Mouse (Mus musculus): Measurements from ENCODE around the gene Rnf31. TPM values are rescaled to one million over a fixed set of nuclear protein-coding genes. Genes with fewer than 3 reads are reported as not detected.

Rnf31 gene
- total RNA-seq, 2 experiments from 2014 or later: 19.8 to 21.9 TPM

- peak; percentile 35 for ATAC-seq (replicated peaks; ENCODE audit: poor library complexity, severe bottlenecking)
Measured at GRCm38 (mm10) chr14:55576376-55576775, 15.1 kb upstream of the Rnf31 start.

- ATAC-seq (replicated peaks; ENCODE audit: poor library complexity, severe bottlenecking): peak; percentile 85
Measured at GRCm38 (mm10) chr14:55577871-55578667, 13.4 kb upstream of the Rnf31 start, which contains the start of gene Psme1. Psme1 (plus strand) TSS chr14:55578123.

GRCm38 (mm10) chr14:55578668-55579269 is 12.7 kb upstream of the Rnf31 start:
- no peak for ATAC-seq (replicated peaks; ENCODE audit: poor library complexity, severe bottlenecking)

GRCm38 (mm10) chr14:55579511-55580496 is 11.7 kb upstream of the Rnf31 start:
- no peak for ATAC-seq (replicated peaks; ENCODE audit: poor library complexity, severe bottlenecking)

- no peak for ATAC-seq (replicated peaks; ENCODE audit: poor library complexity, severe bottlenecking)
Measured at GRCm38 (mm10) chr14:55580731-55581130, 10.8 kb upstream of the Rnf31 start.

GRCm38 (mm10) chr14:55581981-55582681 is 9.4 kb upstream of the Rnf31 start:
- ATAC-seq (replicated peaks; ENCODE audit: poor library complexity, severe bottlenecking): no peak

GRCm38 (mm10) chr14:55584303-55584701 is 7.2 kb upstream of the Rnf31 start:
- no peak for ATAC-seq (replicated peaks; ENCODE audit: poor library complexity, severe bottlenecking)

DNA sequence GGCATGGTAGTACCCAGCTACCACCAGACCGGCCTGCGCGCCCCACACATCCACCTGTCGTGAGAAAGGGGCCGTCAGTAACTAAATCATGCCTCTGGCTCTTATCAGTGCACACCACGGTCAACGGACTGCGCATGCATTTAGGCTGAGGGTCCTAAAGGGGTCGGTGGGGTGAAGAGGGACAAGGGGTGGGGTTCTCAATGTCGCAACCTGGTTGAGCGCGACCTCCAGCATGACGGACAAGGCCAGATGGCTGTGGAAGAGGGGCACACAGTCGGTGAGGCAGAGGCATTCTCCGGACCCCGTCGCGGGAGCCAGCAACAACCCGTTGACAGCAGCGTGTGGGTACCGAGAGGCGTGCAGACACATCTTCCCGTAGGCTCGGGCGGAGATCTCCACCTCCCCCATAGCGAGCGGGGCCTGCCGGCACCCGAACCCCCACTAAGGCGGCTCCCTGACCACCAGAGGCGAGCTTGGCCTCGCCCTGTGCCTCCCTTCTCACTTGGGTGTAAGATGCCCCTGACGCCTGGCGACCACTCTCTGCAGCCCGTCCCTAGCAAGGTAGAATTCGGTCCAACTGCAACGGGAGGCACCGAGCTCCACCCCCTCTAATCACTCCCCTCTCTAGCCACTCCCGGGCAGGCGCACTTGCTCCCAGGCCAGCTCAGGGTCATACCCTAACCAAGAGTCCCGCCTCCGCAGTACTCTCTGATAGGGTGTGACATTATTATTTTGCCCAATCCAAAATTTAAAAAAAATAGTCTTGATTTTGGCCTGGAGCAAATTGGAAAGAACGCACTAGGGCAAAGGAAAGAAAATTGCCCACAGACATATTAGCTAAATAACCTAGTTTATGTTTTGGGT is 6.6 kb upstream of the Rnf31 start, which contains the start of gene Emc9:
Emc9 (minus strand) TSS at position 601 of the 864 bp plus-strand sequence.
- ATAC-seq (replicated peaks; ENCODE audit: poor library complexity, severe bottlenecking): peak; percentile 82

GRCm38 (mm10) chr14:55585566-55585960 is 5.9 kb upstream of the Rnf31 start:
- no peak for ATAC-seq (replicated peaks; ENCODE audit: poor library complexity, severe bottlenecking)

DNA sequence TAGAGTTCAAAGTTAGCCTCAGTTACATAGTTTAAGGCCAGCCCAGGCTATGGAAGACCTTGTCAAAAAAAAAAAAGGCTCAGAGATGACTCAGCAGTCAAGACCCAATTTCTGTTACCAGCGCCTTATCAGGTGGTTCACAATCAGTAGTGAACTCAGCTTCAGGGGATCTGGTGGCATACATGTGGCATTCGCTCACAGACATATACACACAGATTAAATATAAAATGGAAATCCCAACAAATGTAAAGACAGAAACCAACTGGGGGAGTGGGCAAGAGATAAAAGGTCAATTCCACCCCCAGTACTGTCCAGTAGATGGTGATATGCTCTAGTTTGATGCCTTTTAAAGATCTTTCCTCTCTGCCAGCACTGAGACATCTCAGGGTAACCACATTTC is 5.4 kb upstream of the Rnf31 start:
- ATAC-seq (replicated peaks; ENCODE audit: poor library complexity, severe bottlenecking): 0 out of 2 replicates have a peak, but pooled peaks have one; percentile 6

DNA sequence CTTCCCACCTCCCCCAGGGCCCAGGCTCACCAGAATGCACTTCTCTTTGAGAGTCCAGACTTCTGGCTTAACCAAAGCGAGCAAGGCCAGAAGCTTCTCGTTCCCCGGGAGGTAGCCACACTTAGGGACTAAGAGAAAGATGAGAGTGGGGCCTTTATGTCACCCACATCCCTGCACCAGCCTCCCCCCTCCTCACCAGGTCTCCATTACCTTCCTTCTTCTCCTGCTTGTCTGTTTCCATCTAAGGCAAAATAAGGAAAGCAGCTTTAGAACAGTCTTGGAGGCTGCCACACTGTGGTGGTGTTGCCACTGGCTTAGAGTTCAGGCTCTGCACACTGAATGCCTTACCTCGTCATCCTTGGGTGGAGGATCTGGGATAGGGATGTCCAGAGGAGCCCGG is 2.2 kb upstream of the Rnf31 start:
- no peak for ATAC-seq (replicated peaks; ENCODE audit: poor library complexity, severe bottlenecking)

DNA sequence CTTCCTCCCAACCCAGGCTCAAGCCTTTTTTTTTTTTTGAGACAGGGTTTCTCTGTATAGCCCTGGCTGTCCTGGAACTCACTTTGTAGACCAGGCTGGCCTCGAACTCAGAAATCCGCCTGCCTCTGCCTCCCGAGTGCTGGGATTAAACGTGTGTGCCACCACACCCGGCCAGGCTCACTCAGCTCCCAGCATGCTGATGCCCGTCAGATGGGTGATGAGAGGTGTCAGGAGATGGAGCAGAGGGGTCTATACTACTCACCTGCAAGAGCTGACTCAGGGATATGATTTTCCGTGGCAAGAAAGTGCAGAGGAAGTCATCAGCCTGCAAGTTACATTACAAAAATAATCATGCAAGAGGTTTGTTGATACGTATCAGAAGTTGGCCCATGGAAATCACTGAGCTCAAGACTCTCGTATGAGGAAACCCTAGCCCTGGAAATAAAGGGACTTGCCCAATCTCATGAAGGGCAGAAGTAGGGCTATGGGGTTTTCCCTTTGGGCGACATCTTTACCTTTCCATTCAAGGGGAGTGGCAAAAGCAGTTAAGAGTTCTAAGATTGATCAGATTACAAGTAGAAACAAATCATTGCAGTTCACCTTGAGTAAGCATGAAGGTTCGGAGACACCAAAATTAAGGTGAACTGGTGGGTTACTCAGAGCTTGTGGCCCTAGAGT is 1.6 kb upstream of the Rnf31 start:
- no peak; the same call in 1 of the 2 replicates for ATAC-seq (replicated peaks; ENCODE audit: poor library complexity, severe bottlenecking)

- peak; percentile 77 for ATAC-seq (replicated peaks; ENCODE audit: poor library complexity, severe bottlenecking)
Measured at GRCm38 (mm10) chr14:55590748-55591330, 669 bp upstream of the Rnf31 start, which contains the start of gene Psme2. Psme2 (minus strand) TSS chr14:55591113.

GRCm38 (mm10) chr14:55592226-55592625 is 718 bp downstream of the Rnf31 start:
- no peak for ATAC-seq (replicated peaks; ENCODE audit: poor library complexity, severe bottlenecking)

DNA sequence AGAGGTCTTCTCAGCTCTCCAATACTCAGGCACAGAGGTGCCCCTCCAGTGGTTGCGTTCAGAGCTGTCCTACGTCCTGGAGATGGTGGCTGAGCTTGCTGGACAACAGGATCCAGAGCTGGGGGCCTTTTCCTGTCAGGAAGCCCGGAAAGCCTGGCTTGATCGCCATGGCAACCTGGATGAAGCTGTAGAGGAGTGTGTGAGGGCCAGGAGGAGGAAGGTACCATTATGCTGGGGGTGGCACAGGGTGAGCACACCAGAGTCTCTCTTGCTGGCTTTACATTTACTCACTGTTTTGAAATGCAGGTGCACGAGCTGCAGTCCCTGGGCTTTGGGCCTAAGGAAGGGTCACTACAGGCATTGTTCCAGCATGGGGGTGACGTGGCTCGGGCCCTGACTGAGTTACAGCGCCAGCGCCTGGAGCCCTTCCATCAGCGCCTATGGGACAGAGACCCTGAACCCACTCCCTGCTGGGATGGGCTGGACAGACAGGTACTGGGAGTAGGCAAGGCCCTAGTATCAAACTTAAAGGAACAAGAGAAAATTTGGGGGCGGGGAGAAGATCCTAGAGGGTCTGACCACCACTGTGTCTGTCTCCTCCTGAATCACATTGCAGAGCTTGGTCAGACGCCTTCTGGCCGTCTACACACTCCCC is 4.7 kb downstream of the Rnf31 start:
- no peak for ATAC-seq (replicated peaks; ENCODE audit: poor library complexity, severe bottlenecking)

- ATAC-seq (replicated peaks; ENCODE audit: poor library complexity, severe bottlenecking): no peak
Measured at GRCm38 (mm10) chr14:55598521-55599390, 7.2 kb downstream of the Rnf31 start.

- no peak for ATAC-seq (replicated peaks; ENCODE audit: poor library complexity, severe bottlenecking)
Measured at GRCm38 (mm10) chr14:55603271-55603632, 11.7 kb downstream of the Rnf31 start, which contains the start of gene Irf9. Irf9 (plus strand) TSS chr14:55603571.

Data from granulocyte monocyte progenitor cell, adult 5-6 weeks (primary cell).